Mouse (Mus musculus) retina, postnatal 1 day (tissue): ENCODE data around the gene Mark1.

Experiments used
- DNase-seq: peaks from one replicate; pipeline ENCODE4 v3.0.0-alpha.2; 2012

Gene Mark1

GRCm38 (mm10) chr1:184999071-184999750 lies at the start of gene Mark1:
Gene Mark1 (minus strand): TSS chr1:184999570.
- DNase-seq: peak; percentile 63

- DNase-seq: no peak
Measured at GRCm38 (mm10) chr1:185047516-185048247, 48.3 kb upstream of the Mark1 start.

- DNase-seq: no peak
Measured at GRCm38 (mm10) chr1:185046513-185046912, 47.1 kb upstream of the Mark1 start.

GRCm38 (mm10) chr1:185038183-185038686 lies 38.9 kb upstream of the Mark1 start:
- no peak for DNase-seq

- no peak for DNase-seq
Measured at GRCm38 (mm10) chr1:185030565-185030964, 31.2 kb upstream of the Mark1 start.

GRCm38 (mm10) chr1:185020429-185021168 lies 21.2 kb upstream of the Mark1 start:
- no peak for DNase-seq

- no peak for DNase-seq
Measured at GRCm38 (mm10) chr1:185012566-185012965, 13.2 kb upstream of the Mark1 start.

GRCm38 (mm10) chr1:185007066-185007465 lies 7.7 kb upstream of the Mark1 start:
- no peak for DNase-seq

GRCm38 (mm10) chr1:184999780-185000599 lies 620 bp upstream of the Mark1 start:
- peak; percentile 78 for DNase-seq

- no peak for DNase-seq
Measured at GRCm38 (mm10) chr1:184998631-184999030, 739 bp downstream of the Mark1 start.

GRCm38 (mm10) chr1:184998161-184998560 lies 1.2 kb downstream of the Mark1 start:
- DNase-seq: no peak

GRCm38 (mm10) chr1:184997466-184997865 lies 1.9 kb downstream of the Mark1 start:
- DNase-seq: no peak

- no peak for DNase-seq
Measured at GRCm38 (mm10) chr1:184995335-184995734, 4.0 kb downstream of the Mark1 start.

- DNase-seq: no peak
Measured at GRCm38 (mm10) chr1:184991191-184991590, 8.2 kb downstream of the Mark1 start.

GRCm38 (mm10) chr1:184986748-184987147 lies 12.6 kb downstream of the Mark1 start:
- no peak for DNase-seq

- no peak for DNase-seq
Measured at GRCm38 (mm10) chr1:184984723-184985122, 14.6 kb downstream of the Mark1 start.

- DNase-seq: no peak
Measured at GRCm38 (mm10) chr1:184983751-184984150, 15.6 kb downstream of the Mark1 start.

- DNase-seq: no peak
Measured at GRCm38 (mm10) chr1:184972214-184972776, 27.1 kb downstream of the Mark1 start.

- DNase-seq: no peak
Measured at GRCm38 (mm10) chr1:184969374-184969773, 30.0 kb downstream of the Mark1 start.

- peak; percentile 43 for DNase-seq
Measured at GRCm38 (mm10) chr1:184965682-184966360, 33.5 kb downstream of the Mark1 start.

GRCm38 (mm10) chr1:184963121-184963693 lies 36.2 kb downstream of the Mark1 start:
- no peak for DNase-seq
